Comparison of ENCODE assay signal across 30 mouse cellular contexts in genomic region chr9:14530004-14530403, GRCm38 (mm10). TPM values are rescaled to one million over a fixed set of nuclear protein-coding genes. Genes with fewer than 3 reads are reported as not detected.
A peak's percentile ranks its signal among the peaks of the same experiment; 100 is the strongest.
DNase-seq lines count a peak whose midpoint lies in the region; ATAC-seq and TF ChIP-seq lines count a peak whose summit lies in the region.
"Had no signal": no experiment of that assay in that cellular context is flagged by ENCODE, and none has a peak within 500 bp of the region (broad histone marks: within the 10 kb centered on the region; RNA-seq: fewer than 3 reads in every experiment).

No protein-coding gene starts in this region.

- H3K9ac ChIP-seq in intestine, embryonic 15.5 days = no peak overlapping the region
- no peak overlapping the region for H3K9ac ChIP-seq in liver, embryonic 16.5 days (ENCODE audit: low read depth, low read length)
- H3K9ac ChIP-seq in stomach, postnatal 0 days (ENCODE audit: low read length) = no peak overlapping the region
- H3K9ac ChIP-seq: embryonic facial prominence, embryonic 12.5 days; heart, embryonic 12.5 days; hindbrain, embryonic 15.5 days; limb, embryonic 15.5 days; lung, embryonic 14.5 days; midbrain, embryonic 15.5 days had no signal

- ATAC-seq in intestine, embryonic 15.5 days = peak; percentile 81
- peak; percentile 63 for ATAC-seq in liver, embryonic 16.5 days (ENCODE audit: low read depth)
- ATAC-seq in stomach, postnatal 0 days (ENCODE audit: low FRiP score, low TSS enrichment) = 0 out of 2 replicates have a peak, but pooled peaks have one; percentile 64
- ATAC-seq: forebrain, embryonic 14.5 days; inflammation-experienced regulatory T-cells, adult 6 months; midbrain, embryonic 15.5 days had no signal

- no peak overlapping the region for H3K27ac ChIP-seq in intestine, embryonic 15.5 days
- no peak overlapping the region for H3K27ac ChIP-seq in liver, embryonic 16.5 days (ENCODE audit: low read length)
- H3K27ac ChIP-seq in stomach, postnatal 0 days (replicated peaks) = no peak overlapping the region
- no peak overlapping the region for H3K27ac ChIP-seq in gastrocnemius, adult 2 months
- H3K27ac ChIP-seq: embryonic facial prominence, embryonic 12.5 days; hindbrain, embryonic 15.5 days; layer of hippocampus, adult 2 months; limb, embryonic 10.5 days; limb, embryonic 15.5 days; midbrain, embryonic 10.5 days; midbrain, embryonic 15.5 days had no signal

- intact Hi-C loops in gastrocnemius, adult 2 months (cut with DNase I) = no loop called here

- DNase-seq in R1 (ENCODE audit: low read depth, low spot score) = peak; percentile 33
- DNase-seq in stomach, postnatal 0 days (ENCODE audit: low spot score) = peak; percentile 57
- no peak for DNase-seq in gastrocnemius, adult 2 months
- DNase-seq in layer of hippocampus, postnatal 25 days (ENCODE audit: extremely low spot score in 1 of 2, low spot score in 1 of 2) = no peak
- DNase-seq: adrenal gland, postnatal 10 days; B cell, adult 2 months; cerebellum, adult 11 months; cerebellum, adult 9-10 months; embryo, embryonic 11 days; gastrocnemius, postnatal 36 days; heart, adult 18-20 months; heart, postnatal 10 days; kidney, postnatal 25 days; lung, embryonic 14.5 days; lung, postnatal 14 days; right cerebral cortex, postnatal 25 days; thymus, postnatal 4 days had no signal

- no peak for TF ChIP-seq EP300 in stomach, postnatal 0 days (optimal IDR thresholded peaks at IDR 0.05)

- H3K27me3 ChIP-seq in intestine, embryonic 15.5 days (replicated peaks) = no peaks in the 10 kb centered on the region
- no peaks in the 10 kb centered on the region for H3K27me3 ChIP-seq in liver, embryonic 16.5 days (ENCODE audit: control insufficient read depth, insufficient read depth, low read depth, low read length)
- H3K27me3 ChIP-seq in stomach, postnatal 0 days (ENCODE audit: control insufficient read depth, insufficient read depth, low read length) = no peaks in the 10 kb centered on the region
- H3K27me3 ChIP-seq: embryonic facial prominence, embryonic 12.5 days; heart, embryonic 12.5 days; hindbrain, embryonic 15.5 days; limb, embryonic 15.5 days; midbrain, embryonic 15.5 days had no signal

- no peak for TF ChIP-seq CTCF in stomach, postnatal 0 days (IDR thresholded peaks at IDR 0.05; ENCODE audit: low read depth)
- no peak for TF ChIP-seq CTCF in gastrocnemius, adult 2 months (IDR thresholded peaks at IDR 0.05)

- H3K4me2 ChIP-seq in intestine, embryonic 15.5 days (replicated peaks) = no peak overlapping the region
- H3K4me2 ChIP-seq in liver, embryonic 16.5 days (ENCODE audit: low read depth, low read length) = no peak overlapping the region
- no peak overlapping the region for H3K4me2 ChIP-seq in stomach, postnatal 0 days (replicated peaks; ENCODE audit: low read depth)
- H3K4me2 ChIP-seq: embryonic facial prominence, embryonic 12.5 days; heart, embryonic 12.5 days; hindbrain, embryonic 15.5 days; limb, embryonic 15.5 days; lung, embryonic 14.5 days; midbrain, embryonic 15.5 days had no signal

- WGBS in intestine, embryonic 15.5 days = 36% methylated on average over 5 of the region's 5 CpGs
- 56% methylated on average over 5 of the region's 5 CpGs for WGBS in liver, embryonic 16.5 days (ENCODE audit: insufficient replicate concordance)
- 37% methylated on average over 5 of the region's 5 CpGs for WGBS in stomach, postnatal 0 days

- H3K4me1 ChIP-seq in intestine, embryonic 15.5 days (replicated peaks) = no peaks in the 10 kb centered on the region
- H3K4me1 ChIP-seq in liver, embryonic 16.5 days (ENCODE audit: control insufficient read depth, low read depth, low read length) = no peaks in the 10 kb centered on the region
- no peaks in the 10 kb centered on the region for H3K4me1 ChIP-seq in stomach, postnatal 0 days (replicated peaks; ENCODE audit: control insufficient read depth, insufficient read depth)
- H3K4me1 ChIP-seq: embryonic facial prominence, embryonic 12.5 days; heart, embryonic 12.5 days; limb, embryonic 15.5 days had no signal

- H3K36me3 ChIP-seq in intestine, embryonic 15.5 days = no peaks in the 10 kb centered on the region
- H3K36me3 ChIP-seq in liver, embryonic 16.5 days (ENCODE audit: control insufficient read depth, insufficient read depth) = no peaks in the 10 kb centered on the region
- H3K36me3 ChIP-seq in stomach, postnatal 0 days (ENCODE audit: control insufficient read depth, insufficient read depth, low read length) = no peaks in the 10 kb centered on the region
- H3K36me3 ChIP-seq: embryonic facial prominence, embryonic 12.5 days; heart, embryonic 12.5 days; hindbrain, embryonic 15.5 days; limb, embryonic 10.5 days; limb, embryonic 15.5 days; midbrain, embryonic 10.5 days; midbrain, embryonic 15.5 days had no signal

- H3K9me3 ChIP-seq in intestine, embryonic 15.5 days = no peaks in the 10 kb centered on the region
- H3K9me3 ChIP-seq in liver, embryonic 16.5 days (replicated peaks; ENCODE audit: control insufficient read depth, low read length) = no peaks in the 10 kb centered on the region
- no peaks in the 10 kb centered on the region for H3K9me3 ChIP-seq in stomach, postnatal 0 days (ENCODE audit: control insufficient read depth, low read length)
- H3K9me3 ChIP-seq: embryonic facial prominence, embryonic 12.5 days; heart, embryonic 12.5 days; hindbrain, embryonic 15.5 days; limb, embryonic 10.5 days; limb, embryonic 15.5 days; midbrain, embryonic 10.5 days; midbrain, embryonic 15.5 days had no signal

- H3K4me3 ChIP-seq in intestine, embryonic 15.5 days (replicated peaks) = no peak overlapping the region
- H3K4me3 ChIP-seq in liver, embryonic 16.5 days (ENCODE audit: low read depth, low read length) = no peak overlapping the region
- H3K4me3 ChIP-seq in stomach, postnatal 0 days (ENCODE audit: low read depth, low read length) = no peak overlapping the region
- H3K4me3 ChIP-seq in gastrocnemius, adult 2 months = no peak overlapping the region
- H3K4me3 ChIP-seq: embryonic facial prominence, embryonic 12.5 days; heart, embryonic 12.5 days; hindbrain, embryonic 15.5 days; layer of hippocampus, adult 2 months; limb, embryonic 10.5 days; limb, embryonic 15.5 days; midbrain, embryonic 10.5 days; midbrain, embryonic 15.5 days had no signal

RNA-seq across cellular contexts. Expression of gene Cwc15, which starts 29.6 kb away (rescaled TPM):
- 132 and 154 TPM in 2 replicates for polyA plus RNA-seq in intestine, embryonic 15.5 days (2015; fragmentation: Nextera tagmentation; extraction: Ambion mirVana)
- 58.2 and 65.1 TPM in 2 replicates for polyA plus RNA-seq in liver, embryonic 16.5 days (2015; fragmentation: Nextera tagmentation; extraction: Ambion mirVana)
- polyA plus RNA-seq in stomach, postnatal 0 days (2015; fragmentation: Nextera tagmentation; extraction: Ambion mirVana) = 115 and 120 TPM in 2 replicates
- total RNA-seq in gastrocnemius, adult 2 months (2021) = 100 to 1,000 TPM; 101 TPM
- total RNA-seq in layer of hippocampus, postnatal 25 days (2021) = 10 to 100 TPM; 80.3 to 85.7 TPM

RNA-seq across cellular contexts. Expression of gene Kdm4d, which starts 29.7 kb away (rescaled TPM):
- 0.23 and 0.35 TPM in 2 replicates for polyA plus RNA-seq in intestine, embryonic 15.5 days (2015; fragmentation: Nextera tagmentation; extraction: Ambion mirVana)
- 0.02 TPM in 1 of 2 replicates, not detected in the other for polyA plus RNA-seq in liver, embryonic 16.5 days (2015; fragmentation: Nextera tagmentation; extraction: Ambion mirVana)
- polyA plus RNA-seq in stomach, postnatal 0 days (2015; fragmentation: Nextera tagmentation; extraction: Ambion mirVana) = 0.16 and 0.21 TPM in 2 replicates
- total RNA-seq in gastrocnemius, adult 2 months (2021) = not detected
- 1 to 10 TPM; 1.2 to 1.8 TPM for total RNA-seq in layer of hippocampus, postnatal 25 days (2021)
- total RNA-seq: gastrocnemius, postnatal 36 days; heart, adult 18-20 months; heart, postnatal 10 days; neutrophil, adult 5-6 weeks had no signal

Comparison
In these comparisons a context has a peak if more than half of its experiments do, and no peak if none do; other contexts are left out.
1. DNase-seq: peak in R1 (single experiment) and stomach, postnatal 0 days (single experiment); none in gastrocnemius, adult 2 months (single experiment) and layer of hippocampus, postnatal 25 days (0 of 2).
2. Peak in every context shown above with its lines, with median percentiles within 50 percentile points of each other: ATAC-seq.